Mouse (Mus musculus): Measurements from ENCODE around the gene Celf1.

Celf1 gene

GRCm38 (mm10) chr2:91061849-91062481 lies 121.8 kb downstream of the Celf1 start:
- no peak for DNase-seq (ENCODE audit: low read depth)

- no peak for DNase-seq (ENCODE audit: low read depth)
Measured at GRCm38 (mm10) chr2:91062779-91063606, 122.8 kb downstream of the Celf1 start.

- DNase-seq (ENCODE audit: low read depth), result no peak
Measured at GRCm38 (mm10) chr2:91064211-91064610, 124.0 kb downstream of the Celf1 start.

- peak; percentile 66 for DNase-seq (ENCODE audit: low read depth)
Measured at GRCm38 (mm10) chr2:91065544-91065943, 125.4 kb downstream of the Celf1 start.

GRCm38 (mm10) chr2:91066455-91066854 lies 126.3 kb downstream of the Celf1 start:
- DNase-seq (ENCODE audit: low read depth), result no peak

GRCm38 (mm10) chr2:91068162-91068871 lies 128.1 kb downstream of the Celf1 start:
- no peak for DNase-seq (ENCODE audit: low read depth)

- DNase-seq (ENCODE audit: low read depth), result no peak
Measured at GRCm38 (mm10) chr2:91068872-91069165, 128.6 kb downstream of the Celf1 start.
